Mouse (Mus musculus) kidney, adult 2 months (tissue): ENCODE results near the gene Large2.
A peak's percentile ranks its signal among the peaks of the same experiment; 100 is the strongest.

Source experiments
- CTCF ChIP-seq: fragments of 200-500 bp; conservative IDR thresholded peaks from 2 replicates; pipeline ENCODE4 v1.5.1; 2011; ENCODE audit warnings: low read depth, mild to moderate bottlenecking, control low read depth, low read length, moderate library complexity, mixed read lengths; ENCODE audit not compliant: insufficient read depth, insufficient read length
- POLR2A ChIP-seq: fragments of 200-500 bp; IDR thresholded peaks from one replicate; pipeline ENCODE4 v1.6.1; 2011; ENCODE audit warnings: low read depth, low read length, control low read depth

DNA sequence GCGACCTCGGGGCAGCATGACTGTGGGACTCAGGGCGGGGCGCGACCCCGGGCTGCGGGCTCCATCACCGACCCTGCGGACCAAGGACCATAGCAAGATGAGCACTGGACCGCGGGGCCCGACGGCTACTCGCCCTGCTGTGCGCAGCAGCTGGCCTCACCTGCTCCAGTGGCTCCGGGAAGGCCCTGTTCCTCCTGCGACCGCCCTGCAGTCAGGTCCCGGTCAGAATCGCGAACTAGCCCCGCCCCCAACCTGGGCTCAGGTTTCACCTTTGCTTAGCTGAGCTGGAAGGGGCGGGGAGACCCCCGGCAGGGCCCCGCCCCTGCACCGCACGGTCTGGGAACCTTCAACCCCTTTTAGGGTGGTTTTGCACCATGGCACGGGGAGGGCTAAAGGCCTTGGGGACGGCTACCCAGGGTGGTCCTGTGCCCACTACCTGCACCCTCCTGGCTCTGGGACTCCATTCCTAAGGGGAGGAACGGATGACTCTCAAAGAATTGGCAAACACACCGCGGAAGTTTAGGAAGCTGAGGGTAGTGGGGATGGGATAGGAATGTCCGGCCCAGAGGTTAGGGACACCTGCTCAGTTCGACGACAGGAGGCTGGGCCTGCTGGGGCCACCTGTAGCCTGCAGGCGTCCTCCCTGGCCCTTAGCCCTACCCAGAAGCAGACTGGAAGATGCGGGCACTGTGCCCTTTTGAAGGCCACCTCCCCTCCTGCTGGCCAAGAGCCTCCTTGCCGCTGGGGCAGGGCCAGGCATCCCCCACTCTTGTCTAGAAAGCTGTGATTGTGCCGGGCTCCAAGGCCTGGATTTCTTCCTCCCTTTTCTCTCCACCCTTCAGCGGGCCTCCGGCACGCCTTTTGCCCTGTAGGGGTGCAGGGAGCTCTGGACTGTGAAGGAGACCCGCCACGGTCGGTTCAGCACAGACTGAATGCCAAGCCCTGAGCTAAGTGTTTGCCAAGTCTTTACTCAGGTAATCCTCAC is 3.6 kb downstream of the Large2 start:
- no peak for TF ChIP-seq CTCF
- TF ChIP-seq POLR2A = peak; percentile 54
